Mouse (Mus musculus): Measurements from ENCODE around the gene Rai1.

GRCm38 (mm10) chr11:60182116-60182670 lies 77.4 kb downstream of the Rai1 start:
- TF ChIP-seq CTCF (IDR thresholded peaks at IDR 0.05; ENCODE audit: low read depth) (no peak), EP300 (optimal IDR thresholded peaks at IDR 0.05) (no peak)
